Mouse (Mus musculus): ENCODE measurements at regions not wholly inside any gene's neighbourhood (a gene's known extent, or its start where the extent isn't known, plus 50 kb on each side); places are given as distances from the start of the nearest gene placed in this dataset.

DNA sequence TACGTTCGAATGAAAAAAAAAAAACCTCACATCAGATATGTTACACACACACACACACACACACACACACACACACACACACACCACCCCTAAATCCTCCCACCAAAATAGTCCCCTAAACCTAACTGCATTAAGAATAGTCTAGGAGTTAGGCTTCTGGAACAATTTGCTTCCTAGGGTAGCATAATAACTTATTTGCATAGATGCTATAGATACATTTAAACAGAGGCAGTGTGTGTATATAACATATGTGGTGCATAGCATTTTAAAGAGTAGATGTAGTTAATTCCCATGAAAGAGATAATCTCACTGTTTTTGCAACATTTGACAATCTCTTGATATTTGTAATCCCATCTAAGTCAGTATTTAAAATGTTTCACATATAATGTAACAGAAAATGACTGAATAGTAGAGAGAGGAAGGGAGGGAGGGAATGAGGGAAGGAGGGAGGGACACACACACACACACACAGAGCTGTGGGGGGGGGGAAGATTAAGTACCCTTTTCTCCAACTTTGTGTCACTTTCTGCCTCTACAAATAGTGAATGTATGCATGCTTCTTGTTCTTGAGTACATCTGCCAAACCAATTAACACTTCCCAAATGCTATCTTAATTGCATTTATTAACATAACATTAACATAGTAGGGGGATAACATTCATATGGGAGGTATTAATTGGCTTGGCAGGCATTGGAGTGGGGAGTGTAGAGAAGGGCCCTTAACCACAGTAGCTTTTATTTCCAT lies 127.7 kb upstream of the Tle1 start:
- DNase-seq, result no peak

- no peak for DNase-seq
Observed at GRCm38 (mm10) chr4:72324913-72325312, 124.2 kb upstream of the Tle1 start.

GRCm38 (mm10) chr4:72285112-72285675 lies 84.5 kb upstream of the Tle1 start:
- DNase-seq, result no peak

GRCm38 (mm10) chr4:72250531-72250930 lies 49.8 kb upstream of the Tle1 start:
- peak; percentile 10 for DNase-seq

All from right cerebral cortex, postnatal 14 days (tissue).